Mouse (Mus musculus): ENCODE data around the gene Jrkl. TPM values are rescaled to one million over a fixed set of nuclear protein-coding genes. Genes with fewer than 3 reads are reported as not detected.

Jrkl gene
- total and polyA plus RNA-seq, 2 experiments from 2014 or later: 4.2 to 4.3 TPM

DNA sequence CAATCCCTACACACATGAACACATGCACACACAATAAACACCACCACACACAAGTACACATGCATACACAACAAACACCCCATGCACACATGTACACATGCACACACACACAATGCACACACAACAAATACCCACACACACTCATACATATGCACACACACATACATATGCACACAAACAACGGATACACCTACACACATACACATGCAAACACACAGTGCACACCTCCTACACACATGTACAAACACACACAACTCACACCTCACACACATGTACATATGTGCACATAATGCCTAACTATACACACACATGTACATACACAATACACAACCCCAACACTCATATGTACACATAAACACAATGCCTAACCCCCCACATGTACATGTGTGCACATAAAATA, 19.8 kb downstream of the Jrkl start:
- H3K4me3 ChIP-seq (ENCODE audit: low read depth, low read length): no peak overlapping the region
- no peaks in the 10 kb centered on the region for H3K27me3 ChIP-seq (ENCODE audit: insufficient read depth, low read length)
- no peaks in the 10 kb centered on the region for H3K4me1 ChIP-seq (ENCODE audit: insufficient read depth, low read length)
- H3K9ac ChIP-seq (replicated peaks; ENCODE audit: low read length, poor library complexity, severe bottlenecking): no peak overlapping the region
- no peak for ATAC-seq (ENCODE audit: low FRiP score)
- no peak for TF ChIP-seq CTCF (IDR thresholded peaks at IDR 0.05)
- 82% methylated on average over 1 of the region's 1 CpGs for WGBS
- H3K4me2 ChIP-seq (ENCODE audit: low read depth, low read length, poor library complexity, severe bottlenecking): no peak overlapping the region
- no peak overlapping the region for H3K27ac ChIP-seq (ENCODE audit: low read depth, low read length)
- no peak for DNase-seq (ENCODE audit: low spot score)
- H3K9me3 ChIP-seq (ENCODE audit: low read length): no peaks in the 10 kb centered on the region
- H3K36me3 ChIP-seq (ENCODE audit: insufficient read depth, low read length): no peaks in the 10 kb centered on the region

DNA sequence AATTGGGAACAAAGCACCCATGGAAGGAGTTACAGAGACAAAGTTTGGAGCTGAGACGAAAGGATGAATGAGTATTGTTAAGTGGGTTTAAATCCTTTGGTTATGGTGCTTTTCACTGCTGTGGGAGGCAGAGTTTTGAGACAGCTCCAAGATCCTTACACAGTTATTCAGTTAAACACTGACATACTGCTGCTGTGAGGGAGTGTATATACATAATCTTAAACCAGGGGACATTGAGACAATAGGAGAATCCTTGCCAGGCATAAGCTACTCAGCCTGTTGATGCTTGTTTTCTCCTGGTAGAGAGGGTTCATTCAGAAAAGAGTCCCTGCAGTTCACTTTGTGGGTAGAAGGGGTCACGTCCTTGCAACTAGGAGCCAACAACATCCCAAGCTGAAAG, 39.3 kb downstream of the Jrkl start:
- ATAC-seq (ENCODE audit: low FRiP score) (no peak), DNase-seq (ENCODE audit: low spot score) (no peak)
- H3K4me1 ChIP-seq (ENCODE audit: insufficient read depth, low read length): no peaks in the 10 kb centered on the region
- no peaks in the 10 kb centered on the region for H3K9me3 ChIP-seq (ENCODE audit: low read length)
- no peak overlapping the region for H3K9ac ChIP-seq (replicated peaks; ENCODE audit: low read length, poor library complexity, severe bottlenecking)
- 20% methylated on average over 2 of the region's 2 CpGs for WGBS
- no peak overlapping the region for H3K4me3 ChIP-seq (ENCODE audit: low read depth, low read length)
- no peak for TF ChIP-seq CTCF (IDR thresholded peaks at IDR 0.05)
- H3K4me2 ChIP-seq (ENCODE audit: low read depth, low read length, poor library complexity, severe bottlenecking): no peak overlapping the region
- no peaks in the 10 kb centered on the region for H3K36me3 ChIP-seq (ENCODE audit: insufficient read depth, low read length)
- no peaks in the 10 kb centered on the region for H3K27me3 ChIP-seq (ENCODE audit: insufficient read depth, low read length)
- H3K27ac ChIP-seq (ENCODE audit: low read depth, low read length): no peak overlapping the region

DNA sequence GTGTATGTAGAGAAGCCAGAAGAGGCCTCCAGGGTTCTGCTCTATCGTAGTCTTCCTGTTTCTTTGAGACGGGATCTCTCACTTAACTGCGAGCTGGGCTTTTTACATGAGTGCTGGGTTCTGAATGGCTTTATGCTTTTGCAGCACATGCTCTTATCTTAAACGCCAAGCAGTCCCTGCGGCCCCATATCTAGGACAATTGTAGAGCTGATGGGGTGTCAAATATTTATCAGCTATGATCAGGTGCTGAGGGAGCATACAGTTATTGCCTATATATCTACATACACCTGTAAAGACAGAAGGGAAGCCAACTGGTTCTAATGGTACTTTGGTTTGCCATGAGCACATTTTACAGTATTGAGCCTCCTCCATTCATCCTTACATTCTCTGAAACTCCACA, 41.9 kb downstream of the Jrkl start:
- no peak for DNase-seq (ENCODE audit: low spot score)
- no peak overlapping the region for H3K4me2 ChIP-seq (ENCODE audit: low read depth, low read length, poor library complexity, severe bottlenecking)
- TF ChIP-seq CTCF (IDR thresholded peaks at IDR 0.05): no peak
- no peaks in the 10 kb centered on the region for H3K9me3 ChIP-seq (ENCODE audit: low read length)
- H3K36me3 ChIP-seq (ENCODE audit: insufficient read depth, low read length): no peaks in the 10 kb centered on the region
- no peak overlapping the region for H3K27ac ChIP-seq (ENCODE audit: low read depth, low read length)
- H3K9ac ChIP-seq (replicated peaks; ENCODE audit: low read length, poor library complexity, severe bottlenecking): no peak overlapping the region
- 92% methylated on average over 5 of the region's 5 CpGs for WGBS
- no peak for ATAC-seq (ENCODE audit: low FRiP score)
- no peaks in the 10 kb centered on the region for H3K27me3 ChIP-seq (ENCODE audit: insufficient read depth, low read length)
- no peak overlapping the region for H3K4me3 ChIP-seq (ENCODE audit: low read depth, low read length)
- no peaks in the 10 kb centered on the region for H3K4me1 ChIP-seq (ENCODE audit: insufficient read depth, low read length)

DNA sequence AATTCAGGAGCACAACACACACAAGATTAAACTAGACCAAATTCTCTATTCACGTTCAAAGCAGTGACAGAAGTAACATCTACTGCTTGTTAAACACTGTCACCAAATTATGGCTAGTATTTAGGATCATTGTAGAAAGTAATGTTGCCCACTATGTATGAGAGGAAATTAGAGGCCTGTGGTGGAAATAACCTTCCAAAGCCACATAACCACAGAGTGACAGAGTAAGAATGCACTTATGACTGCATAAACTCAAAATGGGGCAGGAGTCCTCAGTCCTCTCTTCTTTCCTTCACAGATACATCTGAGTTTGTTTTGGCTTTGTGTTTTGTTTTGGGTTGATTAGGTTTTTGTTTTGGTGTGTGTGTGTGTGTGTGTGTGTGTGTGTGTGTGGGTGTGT, 42.5 kb downstream of the Jrkl start:
- TF ChIP-seq CTCF (IDR thresholded peaks at IDR 0.05): no peak
- no peaks in the 10 kb centered on the region for H3K4me1 ChIP-seq (ENCODE audit: insufficient read depth, low read length)
- DNase-seq (ENCODE audit: low spot score): no peak
- no peaks in the 10 kb centered on the region for H3K27me3 ChIP-seq (ENCODE audit: insufficient read depth, low read length)
- H3K4me3 ChIP-seq (ENCODE audit: low read depth, low read length): no peak overlapping the region
- no peaks in the 10 kb centered on the region for H3K9me3 ChIP-seq (ENCODE audit: low read length)
- ATAC-seq (ENCODE audit: low FRiP score): no peak
- WGBS: 93% methylated on average over 1 of the region's 1 CpGs
- H3K27ac ChIP-seq (ENCODE audit: low read depth, low read length): no peak overlapping the region
- H3K9ac ChIP-seq (replicated peaks; ENCODE audit: low read length, poor library complexity, severe bottlenecking): no peak overlapping the region
- H3K36me3 ChIP-seq (ENCODE audit: insufficient read depth, low read length): no peaks in the 10 kb centered on the region
- H3K4me2 ChIP-seq (ENCODE audit: low read depth, low read length, poor library complexity, severe bottlenecking): no peak overlapping the region

DNA sequence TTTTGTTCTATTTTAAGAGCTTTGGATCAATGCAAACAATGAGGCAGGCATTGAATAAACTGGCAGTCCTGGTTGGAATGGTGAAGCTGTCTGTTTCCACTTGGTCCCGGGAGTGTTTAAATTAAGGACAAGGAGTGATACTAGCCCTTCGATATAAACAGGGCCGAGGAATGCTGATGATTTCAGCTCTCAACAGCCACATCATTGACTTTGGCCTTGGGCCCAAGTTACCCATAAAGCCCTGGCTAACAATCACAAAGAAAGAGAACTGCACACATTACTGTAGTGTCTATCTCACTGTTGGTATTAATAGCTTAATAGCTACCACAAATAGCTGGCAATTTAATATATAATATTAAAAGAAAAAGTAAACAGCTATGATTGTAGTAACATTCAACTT, 45.5 kb downstream of the Jrkl start:
- H3K9me3 ChIP-seq (ENCODE audit: low read length): no peaks in the 10 kb centered on the region
- DNase-seq (ENCODE audit: low spot score) (no peak), ATAC-seq (ENCODE audit: low FRiP score) (no peak)
- 76% methylated on average over 3 of the region's 3 CpGs for WGBS
- H3K4me1 ChIP-seq (ENCODE audit: insufficient read depth, low read length): no peaks in the 10 kb centered on the region
- H3K27me3 ChIP-seq (ENCODE audit: insufficient read depth, low read length): no peaks in the 10 kb centered on the region
- H3K4me2 ChIP-seq (ENCODE audit: low read depth, low read length, poor library complexity, severe bottlenecking): no peak overlapping the region
- H3K4me3 ChIP-seq (ENCODE audit: low read depth, low read length): no peak overlapping the region
- H3K36me3 ChIP-seq (ENCODE audit: insufficient read depth, low read length): no peaks in the 10 kb centered on the region
- no peak overlapping the region for H3K9ac ChIP-seq (replicated peaks; ENCODE audit: low read length, poor library complexity, severe bottlenecking)
- no peak for TF ChIP-seq CTCF (IDR thresholded peaks at IDR 0.05)
- H3K27ac ChIP-seq (ENCODE audit: low read depth, low read length): no peak overlapping the region

DNA sequence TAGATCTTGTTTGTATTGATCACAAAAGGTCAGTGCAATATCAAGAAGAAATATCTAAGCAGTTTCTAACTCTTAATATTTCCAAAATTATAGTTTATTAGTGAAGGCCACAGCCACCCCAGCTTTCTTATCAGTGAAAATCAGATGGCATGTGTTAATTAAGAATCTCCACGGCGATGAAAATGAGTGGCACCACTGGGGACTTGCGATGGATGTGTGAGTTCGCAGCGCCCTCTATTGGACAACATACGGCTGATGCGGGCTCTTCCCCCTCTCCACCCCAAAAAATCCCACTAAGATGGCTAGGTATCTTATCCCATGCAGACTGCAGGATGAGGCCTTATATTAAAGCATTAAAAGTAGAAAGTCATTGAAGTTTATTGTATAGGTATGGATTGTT, 49.9 kb downstream of the Jrkl start:
- TF ChIP-seq CTCF (IDR thresholded peaks at IDR 0.05): peak; percentile 74
- ATAC-seq (ENCODE audit: low FRiP score): peak; percentile 54; the same call in 1 of the 2 replicates
- Histone ChIP-seq H3K27me3 (ENCODE audit: insufficient read depth, low read length) (no peaks in the 10 kb centered on the region), H3K27ac (ENCODE audit: low read depth, low read length) (no peak overlapping the region), H3K4me2 (ENCODE audit: low read depth, low read length, poor library complexity, severe bottlenecking) (no peak overlapping the region), H3K4me3 (ENCODE audit: low read depth, low read length) (no peak overlapping the region), H3K9ac (replicated peaks; ENCODE audit: low read length, poor library complexity, severe bottlenecking) (no peak overlapping the region), H3K4me1 (ENCODE audit: insufficient read depth, low read length) (no peaks in the 10 kb centered on the region), H3K36me3 (ENCODE audit: insufficient read depth, low read length) (no peaks in the 10 kb centered on the region), H3K9me3 (ENCODE audit: low read length) (no peaks in the 10 kb centered on the region)
- peak; percentile 74 for DNase-seq (ENCODE audit: low spot score)
- 6% methylated on average over 7 of the region's 7 CpGs for WGBS
